Comparison of ENCODE assay signal across 1 mouse cellular context in genomic region chr17:46160090-46160662, GRCm38 (mm10).
TF ChIP-seq lines count a peak whose summit lies in the region.

No protein-coding gene starts in this region.

TF ChIP-seq in CH12.LX, 34 proteins besides CTCF, POLR2A, EP300 and RAD21:
- TF ChIP-seq ZMIZ1 (IDR thresholded peaks at IDR 0.05; ENCODE audit: low read depth, low read length) (peak; percentile 42), UBTF (IDR thresholded peaks at IDR 0.05; ENCODE audit: low read depth, low read length) (no peak), E2F4 (IDR thresholded peaks at IDR 0.05; ENCODE audit: insufficient replicate concordance, low read depth, low read length) (no peak), TCF12 (IDR thresholded peaks at IDR 0.05; ENCODE audit: low read depth, low read length) (peak; percentile 65; the same call in 1 of the 2 replicates), ZNF384 (IDR thresholded peaks at IDR 0.05; ENCODE audit: low read depth, low read length) (no peak), KAT2A (IDR thresholded peaks at IDR 0.05; ENCODE audit: insufficient replicate concordance, low read length) (0 out of 2 replicates have a peak, but pooled peaks have one; percentile 38), JUN (IDR thresholded peaks at IDR 0.05; ENCODE audit: insufficient read depth, low read depth, low read length) (no peak), NELFE (IDR thresholded peaks at IDR 0.05; ENCODE audit: low read depth, low read length) (peak; percentile 71), BHLHE40 (IDR thresholded peaks at IDR 0.05; ENCODE audit: low read depth, low read length) (peak; percentile 17; the same call in 1 of the 2 replicates), SMC3 (IDR thresholded peaks at IDR 0.05; ENCODE audit: low read depth, low read length) (no peak), MAX (IDR thresholded peaks at IDR 0.05; ENCODE audit: low read length) (peak; percentile 88), MXI1 (IDR thresholded peaks at IDR 0.05; ENCODE audit: low read depth, low read length) (peak; percentile 97), ZKSCAN1 (IDR thresholded peaks at IDR 0.05; ENCODE audit: borderline replicate concordance, low read depth, low read length) (no peak), TBP (conservative IDR thresholded peaks at IDR 0.05; ENCODE audit: low read depth, low read length) (peak; percentile 55; the same call in 1 of the 2 replicates), CHD1 (IDR thresholded peaks at IDR 0.05; ENCODE audit: low read depth, low read length) (peak; percentile 45; the same call in 1 of the 2 replicates), MYC (IDR thresholded peaks at IDR 0.05; ENCODE audit: low read depth, low read length) (peak; percentile 72), HCFC1 (IDR thresholded peaks at IDR 0.05; ENCODE audit: low read depth, low read length) (no peak), ELF1 (IDR thresholded peaks at IDR 0.05; ENCODE audit: low read depth, low read length) (peak; percentile 74), NRF1 (IDR thresholded peaks at IDR 0.05; ENCODE audit: low read depth, low read length) (peak; percentile 26; the same call in 1 of the 2 replicates), MAFK (IDR thresholded peaks at IDR 0.05; ENCODE audit: insufficient replicate concordance, low read length) (no peak), MAZ (IDR thresholded peaks at IDR 0.05; ENCODE audit: low read depth, low read length) (peak; percentile 58; the same call in 1 of the 2 replicates), SIN3A (IDR thresholded peaks at IDR 0.05; ENCODE audit: low read length) (peak; percentile 76), IRF4 (IDR thresholded peaks at IDR 0.05; ENCODE audit: low read depth, low read length) (peak; percentile 49), USF2 (conservative IDR thresholded peaks at IDR 0.05; ENCODE audit: low read depth, low read length) (no peak), CHD2 (IDR thresholded peaks at IDR 0.05; ENCODE audit: low read length) (no peak), MEF2A (IDR thresholded peaks at IDR 0.05; ENCODE audit: borderline replicate concordance, low read depth, low read length) (peak; percentile 93)
